Comparison of ENCODE assay signal across 8 mouse cellular contexts in genomic region chr2:162931674-162932650, GRCm38 (mm10). TPM values are rescaled to one million over a fixed set of nuclear protein-coding genes. Genes with fewer than 3 reads are reported as not detected.
DNase-seq lines count a peak whose midpoint lies in the region; ATAC-seq and TF ChIP-seq lines count a peak whose summit lies in the region.

No protein-coding gene starts in this region.

- TF ChIP-seq EP300 in liver, embryonic 14.5 days (IDR thresholded peaks at IDR 0.05; ENCODE audit: low read depth), result no peak

- no peaks in the 10 kb centered on the region for H3K9me3 ChIP-seq in erythroblast, embryonic 14.5 days (ENCODE audit: control insufficient read depth, low read length)
- H3K9me3 ChIP-seq in heart, embryonic 12.5 days (replicated peaks), result no peaks in the 10 kb centered on the region
- H3K9me3 ChIP-seq in kidney, embryonic 16.5 days (ENCODE audit: low read length), result no peaks in the 10 kb centered on the region
- H3K9me3 ChIP-seq in liver, embryonic 14.5 days (ENCODE audit: control insufficient read depth, low read length), result no peaks in the 10 kb centered on the region

- TF ChIP-seq CTCF in liver, embryonic 14.5 days (IDR thresholded peaks at IDR 0.05; ENCODE audit: low read depth), result no peak

- WGBS in heart, embryonic 12.5 days, result under 1% methylated on average over 99 of the region's 103 CpGs
- under 1% methylated on average over 88 of the region's 103 CpGs for WGBS in kidney, embryonic 16.5 days
- 1% methylated on average over 73 of the region's 103 CpGs for WGBS in liver, embryonic 14.5 days (ENCODE audit: insufficient replicate concordance)

- peak overlapping the region; percentile 97 for H3K27ac ChIP-seq in heart, embryonic 12.5 days (ENCODE audit: poor library complexity, severe bottlenecking)
- H3K27ac ChIP-seq in kidney, embryonic 16.5 days (ENCODE audit: low read length), result peak overlapping the region; percentile 96
- H3K27ac ChIP-seq in liver, embryonic 14.5 days, result peak overlapping the region; percentile 81

- DNase-seq in CD4-positive, CD25-positive, alpha-beta regulatory T cell, adult 2 months (ENCODE audit: low read depth, low spot score), result peak; percentile 82
- peak; percentile 77 for DNase-seq in brain, adult 2 months (ENCODE audit: low read depth, low spot score)
- peak; percentile 66 to 69 (median 68) for DNase-seq in liver, embryonic 14.5 days (ENCODE audit: low read depth in 3 of 3, low spot score in 3 of 3)
- peak; percentile 61 to 62 for DNase-seq in natural killer cell, adult 2 months (ENCODE audit: low spot score in 2 of 2)
- peak; percentile 75 for DNase-seq in splenic B cell, adult 2 months (ENCODE audit: low read depth, low spot score)

- H3K4me2 ChIP-seq in heart, embryonic 12.5 days, result peak overlapping the region; percentile 78
- H3K4me2 ChIP-seq in kidney, embryonic 16.5 days (replicated peaks; ENCODE audit: low read depth, low read length), result peak overlapping the region; percentile 82
- H3K4me2 ChIP-seq in liver, embryonic 14.5 days (ENCODE audit: low read depth), result peak overlapping the region; percentile 89

- peak overlapping the region; percentile 100 for H3K9ac ChIP-seq in heart, embryonic 12.5 days
- H3K9ac ChIP-seq in kidney, embryonic 16.5 days (replicated peaks; ENCODE audit: low read length), result peak overlapping the region; percentile 99
- H3K9ac ChIP-seq in liver, embryonic 14.5 days (replicated peaks), result peak overlapping the region; percentile 100

- H3K36me3 ChIP-seq in erythroblast, embryonic 14.5 days (ENCODE audit: control insufficient read depth), result peaks cover 45% of the 10 kb centered on the region
- H3K36me3 ChIP-seq in heart, embryonic 12.5 days, result peaks cover 36% of the 10 kb centered on the region
- H3K36me3 ChIP-seq in kidney, embryonic 16.5 days (ENCODE audit: insufficient read depth, low read length), result peaks cover 33% of the 10 kb centered on the region
- H3K36me3 ChIP-seq in liver, embryonic 14.5 days (replicated peaks; ENCODE audit: control insufficient read depth, insufficient read depth, low read depth), result peaks cover 42% of the 10 kb centered on the region
- H3K36me3 ChIP-seq in splenic B cell, adult 2 months (ENCODE audit: control insufficient read depth, insufficient read depth, low read length, poor library complexity, severe bottlenecking), result peaks cover 17% of the 10 kb centered on the region

- H3K4me1 ChIP-seq in erythroblast, embryonic 14.5 days (ENCODE audit: control insufficient read depth), result peaks cover 33% of the 10 kb centered on the region
- H3K4me1 ChIP-seq in heart, embryonic 12.5 days (replicated peaks), result peaks cover 10% of the 10 kb centered on the region
- peaks cover 28% of the 10 kb centered on the region for H3K4me1 ChIP-seq in kidney, embryonic 16.5 days (ENCODE audit: insufficient read depth, low read length)
- peaks cover 4 to 25% of the 10 kb centered on the region in 2 experiments for H3K4me1 ChIP-seq in liver, embryonic 14.5 days (replicated peaks; ENCODE audit: control insufficient read depth in 2 of 2, insufficient read depth in 2 of 2, low read length in 1 of 2)

- peaks cover 6% of the 10 kb centered on the region for H3K27me3 ChIP-seq in erythroblast, embryonic 14.5 days (ENCODE audit: control insufficient read depth)
- H3K27me3 ChIP-seq in heart, embryonic 12.5 days (replicated peaks), result 0 out of 2 replicates have a peak, but pooled peaks cover 4% of the 10 kb centered on the region
- peaks cover 15% of the 10 kb centered on the region; the same call in 1 of the 2 replicates for H3K27me3 ChIP-seq in kidney, embryonic 16.5 days (ENCODE audit: insufficient read depth, low read length)
- H3K27me3 ChIP-seq in liver, embryonic 14.5 days (ENCODE audit: control insufficient read depth, insufficient read depth, low read length), result no peaks in the 10 kb centered on the region; the same call in 1 of the 2 replicates
- no peaks in the 10 kb centered on the region for H3K27me3 ChIP-seq in splenic B cell, adult 2 months (ENCODE audit: control insufficient read depth, insufficient read depth, low read length, poor library complexity, severe bottlenecking)

- peak overlapping the region; percentile 99 for H3K4me3 ChIP-seq in erythroblast, embryonic 14.5 days (replicated peaks)
- H3K4me3 ChIP-seq in heart, embryonic 12.5 days, result peak overlapping the region; percentile 100
- peak overlapping the region; percentile 75 for H3K4me3 ChIP-seq in kidney, embryonic 16.5 days (ENCODE audit: low read length)
- H3K4me3 ChIP-seq in liver, embryonic 14.5 days (ENCODE audit: insufficient read depth in 1 of 2, low read depth in 2 of 2, low read length in 2 of 2), result peak overlapping the region; percentile 97

- ATAC-seq in heart, embryonic 12.5 days (ENCODE audit: insufficient number of reproducible peaks, low FRiP score), result peak; percentile 66
- ATAC-seq in kidney, embryonic 16.5 days (ENCODE audit: low FRiP score, low TSS enrichment), result peak; percentile 39
- ATAC-seq in liver, embryonic 14.5 days (ENCODE audit: insufficient read depth), result peak; percentile 75

RNA-seq across cellular contexts. Expression of gene Srsf6, which starts 0.6 kb away (rescaled TPM):
- 6.8 and 7.0 TPM in 2 replicates for polyA plus RNA-seq in erythroblast, embryonic 14.5 days (2012)
- 152 and 161 TPM in 2 replicates for polyA plus RNA-seq in heart, embryonic 12.5 days (2016; fragmentation: Nextera tagmentation; extraction: Ambion mirVana)
- polyA plus RNA-seq in kidney, embryonic 16.5 days (2015; fragmentation: Nextera tagmentation; extraction: Ambion mirVana), result 206 and 214 TPM in 2 replicates
- 72.5 and 113 TPM in 2 replicates for polyA plus RNA-seq in liver, embryonic 14.5 days (2012; rRNA removed)
- polyA plus RNA-seq in liver, embryonic 14.5 days (2014; fragmentation: Nextera tagmentation; extraction: Ambion mirVana), result 80.4 and 94.3 TPM in 2 replicates

RNA-seq across cellular contexts. Expression of gene L3mbtl1, which starts 11.3 kb away (rescaled TPM):
- 0.02 TPM in 1 of 2 replicates, not detected in the other for polyA plus RNA-seq in erythroblast, embryonic 14.5 days (2012)
- polyA plus RNA-seq in heart, embryonic 12.5 days (2016; fragmentation: Nextera tagmentation; extraction: Ambion mirVana), result 0.05 TPM in 1 of 2 replicates, not detected in the other
- polyA plus RNA-seq in kidney, embryonic 16.5 days (2015; fragmentation: Nextera tagmentation; extraction: Ambion mirVana), result 0.09 and 0.14 TPM in 2 replicates
- 0.08 and 0.32 TPM in 2 replicates for polyA plus RNA-seq in liver, embryonic 14.5 days (2012; rRNA removed)
- polyA plus RNA-seq in liver, embryonic 14.5 days (2014; fragmentation: Nextera tagmentation; extraction: Ambion mirVana), result 0.04 TPM in 1 of 2 replicates, not detected in the other

RNA-seq across cellular contexts. Expression of gene Sgk2, which starts 55.2 kb away (rescaled TPM):
- polyA plus RNA-seq in erythroblast, embryonic 14.5 days (2012), result not detected in 2 replicates
- 0.09 TPM in 1 of 2 replicates, not detected in the other for polyA plus RNA-seq in heart, embryonic 12.5 days (2016; fragmentation: Nextera tagmentation; extraction: Ambion mirVana)
- polyA plus RNA-seq in kidney, embryonic 16.5 days (2015; fragmentation: Nextera tagmentation; extraction: Ambion mirVana), result 11.2 and 12.2 TPM in 2 replicates
- 1.9 and 2.1 TPM in 2 replicates for polyA plus RNA-seq in liver, embryonic 14.5 days (2012; rRNA removed)
- polyA plus RNA-seq in liver, embryonic 14.5 days (2014; fragmentation: Nextera tagmentation; extraction: Ambion mirVana), result 3.6 and 4.0 TPM in 2 replicates

Comparison
In these comparisons a context has a peak if more than half of its experiments do, and no peak if none do; other contexts are left out.
1. Peak in every context shown above with its lines: DNase-seq, ATAC-seq, H3K4me3 ChIP-seq and H3K27ac ChIP-seq.